Mouse (Mus musculus) intestine, embryonic 15.5 days (tissue): Measurements from ENCODE around the gene Nfic. TPM values are rescaled to one million over a fixed set of nuclear protein-coding genes. Genes with fewer than 3 reads are reported as not detected.

ENCODE experiments used
- ATAC-seq: fragments of 200-750 bp; cut with Nextera tagmentation; 2 replicates; pipeline ENCODE4 v1.8.0; 2017; ENCODE audit warnings: moderate TSS enrichment, moderate library complexity
- H3K27ac ChIP-seq: fragments of 300-500 bp; sonication (generic); 2 replicates; pipeline ENCODE4 v1.5.1; 2015; ENCODE audit warnings: mild to moderate bottlenecking, inconsistent platforms
- H3K27me3 ChIP-seq: fragments of 300-500 bp; sonication (generic); replicated peaks from 2 replicates; pipeline ENCODE4 v1.6.1; 2015; ENCODE audit warnings: inconsistent platforms
- H3K36me3 ChIP-seq: fragments of 300-500 bp; sonication (generic); 2 replicates; pipeline ENCODE4 v1.6.1; 2015; ENCODE audit warnings: inconsistent platforms
- H3K4me1 ChIP-seq: fragments of 300-500 bp; sonication (generic); replicated peaks from 2 replicates; pipeline ENCODE4 v1.6.1; 2015; ENCODE audit warnings: inconsistent platforms
- H3K4me2 ChIP-seq: fragments of 300-500 bp; sonication (generic); replicated peaks from 2 replicates; pipeline ENCODE4 v1.6.1; 2015; ENCODE audit warnings: mild to moderate bottlenecking, inconsistent platforms
- H3K4me3 ChIP-seq: fragments of 300-500 bp; sonication (generic); replicated peaks from 2 replicates; pipeline ENCODE4 v1.5.1; 2015; ENCODE audit warnings: inconsistent platforms
- H3K9ac ChIP-seq: fragments of 300-500 bp; sonication (generic); 2 replicates; pipeline ENCODE4 v1.6.1; 2015; ENCODE audit warnings: inconsistent platforms
- H3K9me3 ChIP-seq: fragments of 300-500 bp; sonication (generic); 2 replicates; pipeline ENCODE4 v1.6.1; 2016; ENCODE audit warnings: inconsistent platforms
- WGBS: fragments of 180-500 bp; shearing (Covaris S2); methylation state at CpG from one replicate; pipeline ENCODE4 v1.1.7; 2015; 5-methylcytosine and 5-hydroxymethylcytosine counted together
- polyA plus RNA-seq: library from polyadenylated mRNA; unstranded; fragments of >200 nt; fragmentation: Nextera tagmentation; extraction: Ambion mirVana; gene quantifications from 2 replicates; pipeline ENCODE4 v1.2.1, GENCODE M21; 2015

Gene Nfic
- polyA plus RNA-seq, 1 experiment from 2014 or later = 52.8 TPM

DNA sequence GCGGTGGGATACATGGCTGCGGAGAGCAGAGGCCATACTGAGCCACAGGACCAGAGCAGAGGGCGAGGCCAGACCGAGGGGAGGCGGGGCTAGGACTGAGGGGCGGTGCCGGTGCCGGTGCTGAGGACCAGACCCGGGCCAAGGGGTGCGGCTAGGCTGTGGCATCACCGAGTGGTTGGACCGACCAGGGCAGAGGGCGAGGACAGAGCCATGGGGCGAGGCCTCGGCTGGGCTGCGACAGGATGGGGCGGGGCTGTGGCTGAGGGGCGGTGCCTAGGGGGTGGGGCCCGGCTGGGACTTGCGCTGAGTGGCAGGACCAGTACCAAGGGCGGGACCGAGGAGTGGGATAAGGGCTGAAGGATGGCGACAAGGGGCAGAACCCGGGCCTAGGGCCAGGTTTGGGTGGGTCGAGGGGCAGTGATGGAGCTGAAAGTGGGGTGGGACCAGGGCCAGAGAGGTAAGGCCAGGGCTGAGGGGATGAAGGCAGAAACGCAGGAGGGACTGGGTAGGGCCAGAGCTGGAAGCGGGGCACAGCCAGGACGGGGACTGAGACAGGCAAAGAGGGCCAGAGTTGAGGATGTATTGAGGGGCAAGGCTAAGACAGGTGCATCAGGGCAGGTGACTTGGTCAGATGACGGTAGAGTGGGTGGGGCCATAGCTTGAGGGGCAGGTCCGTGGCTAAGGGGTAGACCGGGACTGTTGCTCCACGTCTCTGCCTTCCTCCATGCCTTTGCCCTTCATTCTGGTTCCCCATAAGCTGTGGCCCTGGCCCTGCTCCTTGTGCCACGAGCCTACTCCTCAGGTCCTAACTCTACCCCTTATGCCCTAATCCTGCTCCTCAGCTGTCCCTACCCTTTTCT lies 9.2 kb upstream of the Nfic start:
- H3K36me3 ChIP-seq = no peaks in the 10 kb centered on the region
- H3K4me1 ChIP-seq = peaks cover 7% of the 10 kb centered on the region; the same call in 1 of the 2 replicates
- no peak overlapping the region for H3K27ac ChIP-seq
- no peak overlapping the region for H3K9ac ChIP-seq
- peaks cover 80% of the 10 kb centered on the region for H3K27me3 ChIP-seq
- H3K4me3 ChIP-seq = peak overlapping the region; percentile 32
- 3% methylated on average over 33 of the region's 33 CpGs for WGBS
- H3K4me2 ChIP-seq = peak overlapping the region; percentile 59
- ATAC-seq = peak; percentile 89
- no peaks in the 10 kb centered on the region for H3K9me3 ChIP-seq

GRCm38 (mm10) chr10:81463531-81463930 lies 8.1 kb upstream of the Nfic start:
- Histone ChIP-seq H3K4me2 (no peak overlapping the region), H3K4me3 (no peak overlapping the region), H3K27ac (no peak overlapping the region), H3K9me3 (no peaks in the 10 kb centered on the region), H3K27me3 (peaks cover 83% of the 10 kb centered on the region), H3K36me3 (no peaks in the 10 kb centered on the region), H3K4me1 (peaks cover 7% of the 10 kb centered on the region; the same call in 1 of the 2 replicates), H3K9ac (no peak overlapping the region)
- no peak for ATAC-seq
- WGBS = 65% methylated on average over 4 of the region's 4 CpGs

DNA sequence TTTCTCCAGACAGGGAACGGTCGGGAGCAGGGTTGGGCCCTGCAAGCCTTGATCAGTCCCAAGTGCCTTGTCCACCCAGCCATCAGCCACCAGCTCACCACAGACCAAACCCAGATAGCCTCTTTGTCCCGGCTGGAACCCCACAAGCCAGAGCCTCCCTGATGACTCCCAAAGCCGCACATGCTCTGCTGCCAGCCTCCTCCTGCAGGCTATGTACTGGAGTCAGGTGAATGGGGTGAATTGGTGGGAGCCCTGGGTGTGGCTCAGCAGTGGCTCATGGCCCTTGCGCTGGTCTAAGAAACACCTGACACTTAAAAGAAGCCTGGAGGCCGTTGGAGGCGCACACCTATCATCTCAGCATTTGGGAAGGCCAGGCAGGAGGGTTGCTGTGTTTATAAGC lies 7.5 kb upstream of the Nfic start:
- Histone ChIP-seq H3K27ac (no peak overlapping the region), H3K9me3 (no peaks in the 10 kb centered on the region), H3K27me3 (peaks cover 86% of the 10 kb centered on the region), H3K36me3 (no peaks in the 10 kb centered on the region), H3K4me2 (no peak overlapping the region), H3K4me3 (no peak overlapping the region), H3K4me1 (peaks cover 7% of the 10 kb centered on the region; the same call in 1 of the 2 replicates), H3K9ac (no peak overlapping the region)
- no peak for ATAC-seq
- WGBS = 80% methylated on average over 7 of the region's 7 CpGs

DNA sequence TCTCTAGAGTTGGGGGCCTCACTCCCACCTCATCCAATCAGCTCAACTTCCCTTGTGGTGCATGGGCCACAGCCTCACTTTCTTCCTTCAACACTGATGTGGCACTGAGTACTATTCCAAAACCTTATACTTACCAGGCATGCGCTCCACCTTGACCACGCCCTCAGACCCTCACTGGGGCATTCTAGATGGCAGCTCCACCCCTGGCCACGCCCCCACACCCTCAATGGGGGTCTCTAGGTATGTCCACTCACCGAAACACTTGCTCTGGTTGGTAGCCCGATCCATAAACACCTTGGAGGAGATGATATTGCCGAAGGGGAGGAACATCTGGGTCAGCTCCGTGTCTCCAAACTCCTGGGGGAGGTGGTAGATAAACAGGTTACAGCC lies 7.0 kb upstream of the Nfic start:
- 30% methylated on average over 7 of the region's 7 CpGs for WGBS
- H3K4me1 ChIP-seq = peaks cover 7% of the 10 kb centered on the region; the same call in 1 of the 2 replicates
- H3K4me3 ChIP-seq = no peak overlapping the region
- no peaks in the 10 kb centered on the region for H3K36me3 ChIP-seq
- no peak overlapping the region for H3K9ac ChIP-seq
- H3K27ac ChIP-seq = no peak overlapping the region
- H3K9me3 ChIP-seq = no peaks in the 10 kb centered on the region
- peak overlapping the region; percentile 52 for H3K4me2 ChIP-seq
- no peak for ATAC-seq
- peaks cover 86% of the 10 kb centered on the region for H3K27me3 ChIP-seq

GRCm38 (mm10) chr10:81461673-81462414 lies 6.4 kb upstream of the Nfic start:
- Histone ChIP-seq H3K4me2 (peak overlapping the region; percentile 52), H3K27me3 (peaks cover 85% of the 10 kb centered on the region), H3K36me3 (no peaks in the 10 kb centered on the region), H3K9ac (no peak overlapping the region), H3K27ac (no peak overlapping the region), H3K4me3 (no peak overlapping the region), H3K4me1 (peaks cover 7% of the 10 kb centered on the region; the same call in 1 of the 2 replicates), H3K9me3 (no peaks in the 10 kb centered on the region)
- no peak for ATAC-seq
- 6% methylated on average over 16 of the region's 16 CpGs for WGBS

- Histone ChIP-seq H3K27ac (no peak overlapping the region), H3K4me2 (no peak overlapping the region), H3K9ac (no peak overlapping the region), H3K4me1 (peaks cover 7% of the 10 kb centered on the region; the same call in 1 of the 2 replicates), H3K36me3 (no peaks in the 10 kb centered on the region), H3K4me3 (no peak overlapping the region), H3K9me3 (no peaks in the 10 kb centered on the region), H3K27me3 (peaks cover 87% of the 10 kb centered on the region)
- ATAC-seq = no peak
- 39% methylated on average over 11 of the region's 11 CpGs for WGBS
These were observed 5.5 kb upstream of the Nfic start for GRCm38 (mm10) chr10:81460951-81461350.

DNA sequence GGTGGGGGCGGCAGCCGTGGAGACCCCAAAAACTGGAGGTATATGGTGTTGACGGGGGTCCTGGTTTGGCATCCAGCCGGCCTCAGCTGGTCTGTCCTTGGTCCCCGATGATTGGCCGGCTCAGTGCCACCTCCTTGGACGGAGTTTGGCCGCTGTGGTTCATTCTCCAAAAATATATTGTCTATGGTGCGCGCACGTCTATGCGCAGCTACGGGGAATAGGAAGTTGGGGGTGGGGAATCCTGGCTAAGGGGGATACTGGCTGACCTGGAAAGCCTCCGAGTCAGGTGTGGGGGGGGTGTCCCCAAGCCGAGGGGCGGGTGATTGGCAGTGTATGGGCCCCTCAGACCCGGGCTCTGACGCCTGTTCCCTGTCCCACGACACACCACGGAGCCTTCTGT lies 5.0 kb upstream of the Nfic start:
- Histone ChIP-seq H3K4me3 (no peak overlapping the region), H3K4me2 (no peak overlapping the region), H3K36me3 (no peaks in the 10 kb centered on the region), H3K4me1 (peaks cover 5% of the 10 kb centered on the region; the same call in 1 of the 2 replicates), H3K9me3 (no peaks in the 10 kb centered on the region), H3K27me3 (peaks cover 87% of the 10 kb centered on the region), H3K9ac (no peak overlapping the region), H3K27ac (no peak overlapping the region)
- WGBS = 27% methylated on average over 20 of the region's 20 CpGs
- no peak for ATAC-seq

GRCm38 (mm10) chr10:81459399-81459798 lies 4.0 kb upstream of the Nfic start:
- Histone ChIP-seq H3K27me3 (peaks cover 88% of the 10 kb centered on the region), H3K4me2 (no peak overlapping the region), H3K4me3 (no peak overlapping the region), H3K36me3 (no peaks in the 10 kb centered on the region), H3K4me1 (peaks cover 3% of the 10 kb centered on the region; the same call in 1 of the 2 replicates), H3K9me3 (no peaks in the 10 kb centered on the region), H3K27ac (no peak overlapping the region), H3K9ac (no peak overlapping the region)
- WGBS = 66% methylated on average over 21 of the region's 21 CpGs
- ATAC-seq = no peak

DNA sequence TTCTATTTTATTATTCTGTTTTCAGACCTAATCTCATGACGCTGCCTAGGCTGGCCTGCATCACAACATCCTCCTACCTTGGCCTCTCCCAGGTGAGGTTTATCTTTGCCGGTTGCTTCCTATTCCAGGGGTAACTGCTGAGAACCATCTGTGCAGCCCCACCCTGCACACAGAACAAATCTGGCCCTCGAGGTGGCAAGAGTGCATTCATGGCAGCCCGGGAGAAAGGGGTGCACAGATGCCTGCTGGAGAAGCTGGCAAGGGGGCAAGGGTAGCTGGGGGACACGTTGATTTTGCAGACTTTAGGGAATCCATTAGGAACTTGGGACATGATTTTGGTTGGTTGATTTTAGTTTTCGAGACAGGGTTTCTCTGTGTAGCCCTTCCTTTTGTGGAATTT lies 2.8 kb upstream of the Nfic start:
- no peaks in the 10 kb centered on the region for H3K9me3 ChIP-seq
- H3K36me3 ChIP-seq = no peaks in the 10 kb centered on the region
- no peak overlapping the region for H3K27ac ChIP-seq
- peaks cover 87% of the 10 kb centered on the region for H3K27me3 ChIP-seq
- H3K9ac ChIP-seq = no peak overlapping the region
- ATAC-seq = no peak
- no peak overlapping the region for H3K4me3 ChIP-seq
- 76% methylated on average over 6 of the region's 6 CpGs for WGBS
- H3K4me2 ChIP-seq = no peak overlapping the region
- no peaks in the 10 kb centered on the region; the same call in 1 of the 2 replicates for H3K4me1 ChIP-seq

- Histone ChIP-seq H3K9me3 (no peaks in the 10 kb centered on the region), H3K27me3 (peaks cover 87% of the 10 kb centered on the region), H3K36me3 (no peaks in the 10 kb centered on the region), H3K4me1 (peaks cover 2% of the 10 kb centered on the region; the same call in 1 of the 2 replicates), H3K9ac (no peak overlapping the region), H3K4me2 (no peak overlapping the region), H3K4me3 (no peak overlapping the region), H3K27ac (no peak overlapping the region)
- no peak for ATAC-seq
- 86% methylated on average over 8 of the region's 8 CpGs for WGBS
These were observed 2.2 kb upstream of the Nfic start for GRCm38 (mm10) chr10:81457624-81458023.

DNA sequence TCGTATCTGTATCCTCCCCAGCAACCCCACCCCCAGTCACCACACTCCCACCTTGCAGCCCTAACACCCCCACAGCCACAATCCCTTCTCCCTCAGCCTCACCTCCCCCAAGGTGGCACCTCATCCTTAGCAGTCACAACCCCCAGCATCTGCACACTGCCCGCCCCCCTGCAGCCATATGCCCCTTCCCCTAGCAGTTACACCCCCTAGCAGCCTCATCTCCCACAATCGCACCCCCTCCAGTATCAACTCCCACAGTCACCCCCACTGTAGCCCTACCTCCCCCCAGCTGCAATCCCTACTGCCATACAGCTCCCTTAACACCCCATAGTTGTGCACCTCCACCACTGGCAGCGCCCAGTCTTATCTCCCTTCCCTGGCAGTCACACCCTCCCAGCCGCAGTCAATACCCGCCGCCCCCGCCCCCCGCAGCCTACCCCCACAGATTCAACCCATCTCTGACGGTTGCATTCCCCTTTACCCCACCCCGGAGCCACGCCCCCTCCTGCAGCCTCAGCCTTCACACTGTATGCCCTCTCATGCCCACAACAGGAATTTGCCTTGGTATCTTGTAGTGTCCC lies 1.6 kb upstream of the Nfic start:
- no peak overlapping the region for H3K4me3 ChIP-seq
- no peak overlapping the region for H3K4me2 ChIP-seq
- no peak overlapping the region for H3K9ac ChIP-seq
- no peaks in the 10 kb centered on the region for H3K36me3 ChIP-seq
- H3K27ac ChIP-seq = no peak overlapping the region
- H3K27me3 ChIP-seq = peaks cover 87% of the 10 kb centered on the region
- 41% methylated on average over 12 of the region's 12 CpGs for WGBS
- no peak for ATAC-seq
- H3K4me1 ChIP-seq = peaks cover 7% of the 10 kb centered on the region; the same call in 1 of the 2 replicates
- no peaks in the 10 kb centered on the region for H3K9me3 ChIP-seq

DNA sequence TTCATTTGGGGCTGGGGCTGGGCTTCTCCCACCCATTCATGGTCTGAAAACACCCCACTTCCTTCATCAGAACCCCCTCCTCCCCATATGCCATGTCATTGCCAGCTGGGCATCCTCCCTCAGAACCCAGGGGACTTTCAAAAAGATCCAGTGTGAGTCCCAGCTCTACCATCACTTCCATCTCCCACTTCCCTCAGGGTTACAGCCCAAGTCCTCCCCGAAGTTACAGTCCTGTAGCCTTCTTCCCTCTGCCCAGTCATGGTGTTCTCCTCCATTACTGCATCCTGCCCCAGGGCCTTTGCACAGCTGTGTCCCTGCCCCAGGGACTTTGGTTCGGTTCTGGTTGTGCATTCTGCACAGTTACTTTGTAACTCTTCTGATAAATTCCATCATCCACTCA lies 1.3 kb downstream of the Nfic start:
- Histone ChIP-seq H3K27me3 (peaks cover 75% of the 10 kb centered on the region), H3K36me3 (no peaks in the 10 kb centered on the region), H3K9ac (no peak overlapping the region), H3K4me1 (peaks cover 7% of the 10 kb centered on the region; the same call in 1 of the 2 replicates), H3K9me3 (no peaks in the 10 kb centered on the region), H3K4me2 (no peak overlapping the region), H3K4me3 (no peak overlapping the region), H3K27ac (no peak overlapping the region)
- 58% methylated on average over 2 of the region's 2 CpGs for WGBS
- no peak for ATAC-seq
